Mouse (Mus musculus) heart, postnatal 4 days (tissue): ENCODE results near the gene Mpp4. TPM values are rescaled to one million over a fixed set of nuclear protein-coding genes. Genes with fewer than 3 reads are reported as not detected.

Experiments used
- DNase-seq: peaks from one replicate; pipeline ENCODE4 v3.0.0; 2021
- total RNA-seq, 2 experiments: library from RNA; stranded (reverse); gene quantifications; 2 replicates each; pipeline ENCODE4 v1.2.3; 2021

The Mpp4 gene
- total RNA-seq, 2 experiments from 2014 or later: 0.16 to 0.17 TPM

- DNase-seq: no peak
These were observed 4.7 kb upstream of the Mpp4 start for GRCm38 (mm10) chr1:59167654-59168425.

GRCm38 (mm10) chr1:59166232-59166905, 3.2 kb upstream of the Mpp4 start:
- DNase-seq: no peak

GRCm38 (mm10) chr1:59163918-59164317, 729 bp upstream of the Mpp4 start:
- no peak for DNase-seq

GRCm38 (mm10) chr1:59162309-59163024, 722 bp downstream of the Mpp4 start:
- no peak for DNase-seq

- DNase-seq: no peak
These were observed 1.8 kb downstream of the Mpp4 start for GRCm38 (mm10) chr1:59161396-59161795.

- DNase-seq: no peak
These were observed 2.3 kb downstream of the Mpp4 start for GRCm38 (mm10) chr1:59160871-59161270.

GRCm38 (mm10) chr1:59159136-59159535, 4.1 kb downstream of the Mpp4 start:
- DNase-seq: no peak

- no peak for DNase-seq
These were observed 4.7 kb downstream of the Mpp4 start for GRCm38 (mm10) chr1:59158498-59158897.

- no peak for DNase-seq
These were observed 5.3 kb downstream of the Mpp4 start for GRCm38 (mm10) chr1:59157846-59158245.

GRCm38 (mm10) chr1:59152346-59152745, 10.8 kb downstream of the Mpp4 start:
- DNase-seq: no peak

- no peak for DNase-seq
These were observed 12.6 kb downstream of the Mpp4 start for GRCm38 (mm10) chr1:59150542-59150941.

GRCm38 (mm10) chr1:59144543-59144942, 18.6 kb downstream of the Mpp4 start:
- DNase-seq: peak; percentile 37

GRCm38 (mm10) chr1:59142809-59143208, 20.4 kb downstream of the Mpp4 start:
- peak; percentile 73 for DNase-seq

GRCm38 (mm10) chr1:59134419-59134818, 28.8 kb downstream of the Mpp4 start:
- DNase-seq: peak; percentile 40

- DNase-seq: no peak
These were observed 34.3 kb downstream of the Mpp4 start for GRCm38 (mm10) chr1:59128879-59129278.

GRCm38 (mm10) chr1:59125558-59125957, 37.6 kb downstream of the Mpp4 start:
- DNase-seq: no peak

- peak; percentile 92 for DNase-seq
These were observed 43.3 kb downstream of the Mpp4 start, which contains the start of gene Tmem237 for GRCm38 (mm10) chr1:59119720-59120457. Tmem237 (minus strand) TSS chr1:59120408.

- DNase-seq: no peak
These were observed 52.7 kb downstream of the Mpp4 start for GRCm38 (mm10) chr1:59110524-59110923.

- DNase-seq: no peak
These were observed 61.1 kb downstream of the Mpp4 start for GRCm38 (mm10) chr1:59102071-59102470.

GRCm38 (mm10) chr1:59101020-59101419, 62.2 kb downstream of the Mpp4 start:
- DNase-seq: no peak

GRCm38 (mm10) chr1:59094705-59095104, 68.5 kb downstream of the Mpp4 start, which contains the start of gene C2cd6:
C2cd6 (minus strand) TSS chr1:59094900.
- DNase-seq: no peak
